Mouse (Mus musculus) liver, postnatal 0 days (tissue): ENCODE data around the gene Ubqln4. TPM values are rescaled to one million over a fixed set of nuclear protein-coding genes. Genes with fewer than 3 reads are reported as not detected.
"Not testable (repeated sequence)": the region's sequence is repeated elsewhere in the genome, so short reads cannot be mapped to it uniquely, and the experiment has no call there.

Experiments used
- ATAC-seq: fragments of 200-750 bp; cut with Nextera tagmentation; 2 replicates; pipeline ENCODE4 v1.8.0; 2017; ENCODE audit warnings: mild to moderate bottlenecking, moderate library complexity
- DNase-seq: peaks from one replicate; pipeline ENCODE4 v3.0.0-alpha.2; 2016
- H3K27ac ChIP-seq: fragments of 300-500 bp; sonication (generic); 2 replicates; pipeline ENCODE4 v1.5.1; 2014; ENCODE audit warnings: antibody characterized with exemption, moderate library complexity, mild to moderate bottlenecking, low read depth
- H3K27me3 ChIP-seq: fragments of 300-500 bp; sonication (generic); 2 replicates; pipeline ENCODE4 v1.6.1; 2014; ENCODE audit warnings: low read length, control low read depth, mixed read lengths; ENCODE audit not compliant: insufficient read depth
- H3K36me3 ChIP-seq: fragments of 300-500 bp; sonication (generic); replicated peaks from 2 replicates; pipeline ENCODE4 v1.6.1; 2014; ENCODE audit warnings: mild to moderate bottlenecking, control low read depth, low read length, moderate library complexity, mixed read lengths; ENCODE audit not compliant: insufficient read depth
- H3K4me1 ChIP-seq: fragments of 300-500 bp; sonication (generic); 2 replicates; pipeline ENCODE4 v1.6.1; 2014; ENCODE audit warnings: antibody characterized with exemption, mild to moderate bottlenecking, control low read depth; ENCODE audit not compliant: insufficient read depth
- H3K4me2 ChIP-seq: fragments of 300-500 bp; sonication (generic); 2 replicates; pipeline ENCODE4 v1.6.1; 2014; ENCODE audit warnings: low read depth, mild to moderate bottlenecking, low read length, moderate library complexity, mixed read lengths
- H3K4me3 ChIP-seq: fragments of 300-500 bp; sonication (generic); 2 replicates; pipeline ENCODE4 v1.5.1; 2014; ENCODE audit warnings: low read depth, low read length
- H3K9ac ChIP-seq: fragments of 300-500 bp; sonication (generic); replicated peaks from 2 replicates; pipeline ENCODE4 v1.6.1; 2014; ENCODE audit warnings: mild to moderate bottlenecking, moderate library complexity
- H3K9me3 ChIP-seq: fragments of 300-500 bp; sonication (generic); 2 replicates; pipeline ENCODE4 v1.6.1; 2016; ENCODE audit warnings: mild to moderate bottlenecking, control low read depth, low read length, mixed read lengths
- CTCF ChIP-seq: sonication (generic); IDR thresholded peaks from 2 replicates; pipeline ENCODE4 v1.5.1; 2016; ENCODE audit warnings: antibody characterized with exemption, low read depth
- EP300 ChIP-seq: IDR thresholded peaks from 2 replicates; pipeline ENCODE4 v1.6.1; 2016; ENCODE audit warnings: antibody characterized with exemption, low read depth, mild to moderate bottlenecking
- WGBS: fragments of 180-500 bp; shearing (Covaris S2); extraction: QIAGEN DNeasy Blood & Tissue Kit; methylation state at CpG from one replicate; pipeline ENCODE4 v1.1.7; 2014; ENCODE audit not compliant: insufficient replicate concordance; 5-methylcytosine and 5-hydroxymethylcytosine counted together
- polyA plus RNA-seq: library from polyadenylated mRNA; unstranded; fragments of >200 nt; fragmentation: Nextera tagmentation; extraction: Ambion mirVana; gene quantifications from 2 replicates; pipeline ENCODE4 v1.2.1, GENCODE M21; 2015

The Ubqln4 gene
- polyA plus RNA-seq, 1 experiment from 2014 or later = 12.5 TPM

- Histone ChIP-seq H3K9me3 (no peaks in the 10 kb centered on the region), H3K27ac (no peak within 1 kb of the TSS)
- TF ChIP-seq EP300 (no peak), CTCF (no peak)
Observed at GRCm38 (mm10) chr3:88575540-88575939, 22.0 kb downstream of the Ubqln4 start, which contains the start of gene Ssr2. Ssr2 (plus strand) TSS chr3:88575876.

GRCm38 (mm10) chr3:88577846-88578245 is 24.3 kb downstream of the Ubqln4 start:
- DNase-seq, H3K27me3 ChIP-seq, H3K9me3 ChIP-seq, H3K27ac ChIP-seq, H3K4me3 ChIP-seq, H3K9ac ChIP-seq, H3K4me2 ChIP-seq, ATAC-seq: not testable (repeated sequence)
- WGBS = 76% methylated on average over 5 of the region's 5 CpGs
- Histone ChIP-seq H3K36me3 (peaks cover 11% of the 10 kb centered on the region), H3K4me1 (peaks cover 12% of the 10 kb centered on the region; the same call in 1 of the 2 replicates)

More at GRCm38 (mm10) chr3:88575540-88575939, 22.0 kb downstream of the Ubqln4 start, which contains the start of gene Ssr2:
- WGBS = 83% methylated on average over 3 of the region's 3 CpGs
- Histone ChIP-seq H3K36me3 (no peaks in the 10 kb centered on the region), H3K27me3 (no peaks in the 10 kb centered on the region), H3K4me3 (no peak within 1 kb of the TSS), H3K9ac (no peak within 1 kb of the TSS), H3K4me1 (peaks cover 8% of the 10 kb centered on the region; the same call in 1 of the 2 replicates), H3K4me2 (no peak within 1 kb of the TSS)
- no peak for ATAC-seq
- no peak for DNase-seq

- no peaks in the 10 kb centered on the region for H3K9me3 ChIP-seq
- H3K4me3 ChIP-seq = peak overlapping the region; percentile 86
- H3K9ac ChIP-seq = no peak overlapping the region; the same call in 1 of the 2 replicates
- no peak overlapping the region for H3K27ac ChIP-seq
- H3K4me2 ChIP-seq = peak overlapping the region; percentile 78
- no peak for ATAC-seq
- no peaks in the 10 kb centered on the region for H3K27me3 ChIP-seq
- peaks cover 12% of the 10 kb centered on the region; the same call in 1 of the 2 replicates for H3K4me1 ChIP-seq
- DNase-seq = no peak
- WGBS = 40% methylated on average over 8 of the region's 8 CpGs
- TF ChIP-seq CTCF = no peak
- no peak for TF ChIP-seq EP300
- H3K36me3 ChIP-seq = peaks cover 14% of the 10 kb centered on the region
Observed at GRCm38 (mm10) chr3:88578498-88579424, 25.2 kb downstream of the Ubqln4 start.

- Histone ChIP-seq H3K9ac (peak overlapping the region; percentile 93), H3K4me3 (peak overlapping the region; percentile 86), H3K4me2 (peak overlapping the region; percentile 78), H3K36me3 (peaks cover 14% of the 10 kb centered on the region), H3K27ac (peak overlapping the region; percentile 87), H3K9me3 (no peaks in the 10 kb centered on the region), H3K4me1 (peaks cover 12% of the 10 kb centered on the region; the same call in 1 of the 2 replicates), H3K27me3 (no peaks in the 10 kb centered on the region)
- WGBS = under 1% methylated on average over 34 of the region's 34 CpGs
- TF ChIP-seq EP300 = no peak
- no peak for TF ChIP-seq CTCF
- ATAC-seq = peak; percentile 92
- DNase-seq = peak; percentile 84
Observed at GRCm38 (mm10) chr3:88579454-88580117, 26.0 kb downstream of the Ubqln4 start.

- no peak for DNase-seq
- no peak for ATAC-seq
- Histone ChIP-seq H3K4me1 (peaks cover 5% of the 10 kb centered on the region), H3K4me2 (no peak overlapping the region), H3K9me3 (no peaks in the 10 kb centered on the region), H3K27me3 (no peaks in the 10 kb centered on the region), H3K36me3 (peaks cover 39% of the 10 kb centered on the region), H3K4me3 (no peak overlapping the region), H3K27ac (no peak overlapping the region), H3K9ac (no peak overlapping the region)
- no peak for TF ChIP-seq CTCF
- no peak for TF ChIP-seq EP300
- 87% methylated on average over 6 of the region's 6 CpGs for WGBS
Observed at GRCm38 (mm10) chr3:88585769-88586168, 32.2 kb downstream of the Ubqln4 start.

GRCm38 (mm10) chr3:88586640-88587039 is 33.1 kb downstream of the Ubqln4 start:
- Histone ChIP-seq H3K27me3 (no peaks in the 10 kb centered on the region), H3K4me3 (no peak overlapping the region), H3K4me1 (peaks cover 8% of the 10 kb centered on the region), H3K9me3 (no peaks in the 10 kb centered on the region), H3K36me3 (peaks cover 36% of the 10 kb centered on the region), H3K4me2 (no peak overlapping the region), H3K9ac (no peak overlapping the region), H3K27ac (no peak overlapping the region)
- DNase-seq = no peak
- TF ChIP-seq CTCF (no peak), EP300 (no peak)
- WGBS = 85% methylated on average over 5 of the region's 5 CpGs
- no peak for ATAC-seq
